Mouse (Mus musculus) liver, embryonic 12.5 days (tissue): ENCODE measurements around the gene Tyk2. TPM values are rescaled to one million over a fixed set of nuclear protein-coding genes. Genes with fewer than 3 reads are reported as not detected.
A peak's percentile ranks its signal among the peaks of the same experiment; 100 is the strongest.

Experiments used
- ATAC-seq: fragments of 200-750 bp; cut with Nextera tagmentation; 2 replicates; pipeline ENCODE4 v1.8.0; 2017; ENCODE audit warnings: moderate number of reproducible peaks, mild to moderate bottlenecking, moderate library complexity
- H3K27ac ChIP-seq: fragments of 300-500 bp; sonication (generic); 2 replicates; pipeline ENCODE4 v1.5.1; 2016; ENCODE audit warnings: mild to moderate bottlenecking
- H3K27me3 ChIP-seq: fragments of 300-500 bp; sonication (generic); replicated peaks from 2 replicates; pipeline ENCODE4 v1.6.1; 2016; ENCODE audit warnings: mild to moderate bottlenecking, moderate library complexity
- H3K36me3 ChIP-seq: fragments of 300-500 bp; sonication (generic); 2 replicates; pipeline ENCODE4 v1.6.1; 2016; ENCODE audit warnings: mild to moderate bottlenecking, moderate library complexity
- H3K4me1 ChIP-seq: fragments of 300-500 bp; sonication (generic); 2 replicates; pipeline ENCODE4 v1.6.1; 2016
- H3K4me2 ChIP-seq: fragments of 300-500 bp; sonication (generic); 2 replicates; pipeline ENCODE4 v1.6.1; 2016; ENCODE audit warnings: mild to moderate bottlenecking, moderate library complexity
- H3K4me3 ChIP-seq: fragments of 300-500 bp; sonication (generic); 2 replicates; pipeline ENCODE4 v1.5.1; 2016; ENCODE audit warnings: mild to moderate bottlenecking, moderate library complexity
- H3K9ac ChIP-seq: fragments of 300-500 bp; sonication (generic); 2 replicates; pipeline ENCODE4 v1.6.1; 2016; ENCODE audit warnings: mild to moderate bottlenecking, moderate library complexity
- H3K9me3 ChIP-seq: fragments of 300-500 bp; sonication (generic); replicated peaks from 2 replicates; pipeline ENCODE4 v1.6.1; 2016; ENCODE audit warnings: mild to moderate bottlenecking, moderate library complexity
- WGBS: fragments of 180-500 bp; shearing (Covaris S2); methylation state at CpG from one replicate; pipeline ENCODE4 v1.1.7; 2016; ENCODE audit not compliant: insufficient replicate concordance; 5-methylcytosine and 5-hydroxymethylcytosine counted together
- polyA plus RNA-seq: library from polyadenylated mRNA; unstranded; fragments of >200 nt; fragmentation: Nextera tagmentation; extraction: Ambion mirVana; gene quantifications from 2 replicates; pipeline ENCODE4 v1.2.1, GENCODE M21; 2016

Gene Tyk2
- polyA plus RNA-seq, 1 experiment from 2014 or later, result 8.5 TPM

- WGBS, result 70% methylated on average over 9 of the region's 9 CpGs
- H3K27me3 ChIP-seq, result no peaks in the 10 kb centered on the region
- peaks cover 13% of the 10 kb centered on the region for H3K4me1 ChIP-seq
- H3K27ac ChIP-seq, result no peak overlapping the region
- no peak overlapping the region for H3K9ac ChIP-seq
- H3K36me3 ChIP-seq, result peaks cover 52% of the 10 kb centered on the region
- ATAC-seq, result no peak
- H3K9me3 ChIP-seq, result no peaks in the 10 kb centered on the region
- no peak overlapping the region for H3K4me3 ChIP-seq
- no peak overlapping the region for H3K4me2 ChIP-seq
Measured at GRCm38 (mm10) chr9:21125502-21126258, 5.4 kb downstream of the Tyk2 start.

GRCm38 (mm10) chr9:21124837-21125236 is 6.2 kb downstream of the Tyk2 start:
- H3K4me1 ChIP-seq, result 0 out of 2 replicates have a peak, but pooled peaks cover 5% of the 10 kb centered on the region
- H3K27me3 ChIP-seq, result no peaks in the 10 kb centered on the region
- 66% methylated on average over 5 of the region's 5 CpGs for WGBS
- peaks cover 59% of the 10 kb centered on the region for H3K36me3 ChIP-seq
- no peak overlapping the region for H3K9ac ChIP-seq
- no peaks in the 10 kb centered on the region for H3K9me3 ChIP-seq
- H3K4me2 ChIP-seq, result no peak overlapping the region
- no peak overlapping the region for H3K27ac ChIP-seq
- no peak overlapping the region for H3K4me3 ChIP-seq
- ATAC-seq, result no peak

GRCm38 (mm10) chr9:21121483-21121882 is 9.6 kb downstream of the Tyk2 start:
- 82% methylated on average over 16 of the region's 16 CpGs for WGBS
- Histone ChIP-seq H3K4me1 (0 out of 2 replicates have a peak, but pooled peaks cover 4% of the 10 kb centered on the region), H3K4me2 (no peak overlapping the region), H3K36me3 (peaks cover 50% of the 10 kb centered on the region), H3K4me3 (no peak overlapping the region), H3K9ac (no peak overlapping the region), H3K27ac (no peak overlapping the region), H3K9me3 (no peaks in the 10 kb centered on the region), H3K27me3 (no peaks in the 10 kb centered on the region)
- ATAC-seq, result no peak

GRCm38 (mm10) chr9:21117073-21117472 is 14.0 kb downstream of the Tyk2 start:
- 62% methylated on average over 6 of the region's 6 CpGs for WGBS
- ATAC-seq, result no peak

DNA sequence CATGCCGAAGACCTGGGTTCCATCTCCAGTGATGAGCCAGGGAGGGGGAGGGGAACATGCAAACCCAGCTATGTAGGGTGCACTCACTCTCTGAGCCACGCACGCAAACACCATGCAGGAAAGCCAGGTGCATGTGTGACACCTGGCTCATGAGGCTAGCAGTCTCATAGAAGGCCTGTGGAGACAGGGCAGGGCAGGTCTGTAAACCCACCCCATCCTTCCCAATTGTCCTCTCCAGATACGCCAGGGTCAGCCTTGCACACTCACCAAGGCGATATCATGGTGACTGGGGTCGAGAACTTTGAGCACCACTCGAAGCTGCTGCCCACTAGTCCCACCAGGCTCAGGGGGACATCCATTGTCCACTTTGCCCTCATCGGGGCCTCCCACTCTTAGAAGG is 15.9 kb downstream of the Tyk2 start:
- WGBS, result 75% methylated on average over 8 of the region's 8 CpGs
- Histone ChIP-seq H3K9me3 (no peaks in the 10 kb centered on the region), H3K27ac (no peak overlapping the region), H3K4me3 (no peak overlapping the region), H3K4me1 (no peaks in the 10 kb centered on the region; the same call in 1 of the 2 replicates), H3K4me2 (no peak overlapping the region), H3K27me3 (no peaks in the 10 kb centered on the region), H3K9ac (no peak overlapping the region), H3K36me3 (peaks cover 4% of the 10 kb centered on the region)
- no peak for ATAC-seq

More at GRCm38 (mm10) chr9:21117073-21117472, 14.0 kb downstream of the Tyk2 start:
- no peak overlapping the region for H3K4me2 ChIP-seq
- H3K36me3 ChIP-seq, result peaks cover 20% of the 10 kb centered on the region
- H3K9ac ChIP-seq, result no peak overlapping the region
- H3K4me1 ChIP-seq, result no peaks in the 10 kb centered on the region
- no peak overlapping the region for H3K27ac ChIP-seq
- H3K9me3 ChIP-seq, result no peaks in the 10 kb centered on the region
- H3K27me3 ChIP-seq, result no peaks in the 10 kb centered on the region
- H3K4me3 ChIP-seq, result no peak overlapping the region

DNA sequence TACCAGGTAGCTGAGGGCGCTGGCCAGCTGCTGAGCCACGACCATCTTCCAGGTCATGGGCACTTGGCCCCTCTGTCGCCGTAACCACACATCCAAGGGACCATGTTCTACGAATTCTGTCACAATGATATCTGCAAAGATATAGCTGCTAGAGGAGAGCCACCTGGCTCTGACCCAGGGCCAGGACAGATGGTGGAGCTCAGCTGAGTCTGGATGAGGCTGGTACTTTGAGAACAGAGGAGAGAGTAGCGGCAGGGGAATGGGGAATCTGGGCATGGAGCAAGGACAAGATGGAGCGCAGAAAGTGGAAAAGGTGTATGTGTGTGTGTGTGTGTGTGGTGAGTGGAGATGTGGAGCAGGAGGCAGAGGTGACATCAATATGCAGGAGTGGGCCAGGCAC is 16.9 kb downstream of the Tyk2 start:
- H3K4me1 ChIP-seq, result no peaks in the 10 kb centered on the region; the same call in 1 of the 2 replicates

DNA sequence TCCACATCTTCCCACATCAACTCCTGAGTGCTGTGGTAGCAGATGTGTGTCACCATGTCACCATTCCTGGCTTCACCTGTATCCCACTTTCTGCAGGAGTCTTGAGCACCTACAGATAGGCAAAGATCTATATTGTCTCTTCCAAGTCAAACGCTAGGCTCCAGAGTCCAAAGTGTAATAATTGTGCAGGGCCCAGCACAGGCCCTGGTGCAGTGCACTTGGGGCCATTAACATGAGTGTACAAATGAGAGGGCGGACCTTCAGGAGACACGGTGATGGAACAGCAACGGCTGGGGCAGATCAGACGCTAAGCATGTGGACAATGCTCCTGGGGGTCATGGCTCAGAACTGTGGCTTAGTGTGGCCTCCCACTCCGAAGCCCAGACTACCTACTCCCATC is 17.3 kb downstream of the Tyk2 start:
- Histone ChIP-seq H3K36me3 (no peaks in the 10 kb centered on the region), H3K4me2 (no peak overlapping the region), H3K9ac (no peak overlapping the region), H3K4me3 (no peak overlapping the region), H3K4me1 (no peaks in the 10 kb centered on the region; the same call in 1 of the 2 replicates), H3K27me3 (no peaks in the 10 kb centered on the region), H3K27ac (no peak overlapping the region), H3K9me3 (no peaks in the 10 kb centered on the region)
- WGBS, result 81% methylated on average over 6 of the region's 6 CpGs
- no peak for ATAC-seq

More for the DNA sequence above, 16.9 kb downstream of the Tyk2 start:
- WGBS, result 78% methylated on average over 7 of the region's 7 CpGs
- ATAC-seq, result no peak
- Histone ChIP-seq H3K9me3 (no peaks in the 10 kb centered on the region), H3K4me2 (no peak overlapping the region), H3K9ac (no peak overlapping the region), H3K4me3 (no peak overlapping the region), H3K36me3 (no peaks in the 10 kb centered on the region), H3K27me3 (no peaks in the 10 kb centered on the region), H3K27ac (no peak overlapping the region)

GRCm38 (mm10) chr9:21107607-21108237 is 23.3 kb downstream of the Tyk2 start:
- H3K27me3 ChIP-seq, result no peaks in the 10 kb centered on the region
- 58% methylated on average over 23 of the region's 23 CpGs for WGBS
- peaks cover 40% of the 10 kb centered on the region for H3K4me1 ChIP-seq
- no peaks in the 10 kb centered on the region for H3K9me3 ChIP-seq
- no peak overlapping the region for H3K4me3 ChIP-seq
- H3K27ac ChIP-seq, result peak overlapping the region; percentile 86; the same call in 1 of the 2 replicates
- peak overlapping the region; percentile 8; the same call in 1 of the 2 replicates for H3K4me2 ChIP-seq
- peaks cover 3% of the 10 kb centered on the region; the same call in 1 of the 2 replicates for H3K36me3 ChIP-seq
- ATAC-seq, result no peak
- H3K9ac ChIP-seq, result no peak overlapping the region

- ATAC-seq, result peak; percentile 86
- Histone ChIP-seq H3K27ac (peak overlapping the region; percentile 86), H3K27me3 (no peaks in the 10 kb centered on the region), H3K36me3 (peaks cover 15% of the 10 kb centered on the region; the same call in 1 of the 2 replicates), H3K4me3 (no peak overlapping the region), H3K4me2 (peak overlapping the region; percentile 49), H3K4me1 (peaks cover 48% of the 10 kb centered on the region), H3K9ac (peak overlapping the region; percentile 35), H3K9me3 (no peaks in the 10 kb centered on the region)
- WGBS, result 40% methylated on average over 5 of the region's 5 CpGs
Measured at GRCm38 (mm10) chr9:21105760-21106564, 25.1 kb downstream of the Tyk2 start.

DNA sequence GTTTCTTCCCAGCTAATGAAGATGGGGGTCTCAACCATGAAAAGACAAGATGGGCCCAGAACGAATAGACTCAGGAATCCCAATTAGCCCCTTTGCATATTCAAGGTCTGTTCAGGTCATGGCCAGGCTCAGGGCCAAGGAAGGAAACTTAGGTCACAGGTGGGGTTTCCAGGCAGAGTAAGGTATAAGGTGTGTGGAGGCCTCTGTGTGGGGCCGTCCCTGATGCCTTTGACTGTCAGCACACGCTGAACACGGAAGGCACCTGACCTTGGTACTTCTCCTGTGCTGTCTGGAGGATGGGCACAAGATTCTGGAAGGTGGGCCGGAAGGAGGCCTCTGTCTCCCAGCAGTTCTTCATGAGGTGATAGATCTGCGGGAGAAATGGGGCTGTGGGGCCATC is 26.2 kb downstream of the Tyk2 start:
- ATAC-seq, result no peak
- no peak overlapping the region; the same call in 1 of the 2 replicates for H3K4me2 ChIP-seq
- peak overlapping the region; percentile 86; the same call in 1 of the 2 replicates for H3K27ac ChIP-seq
- no peak overlapping the region; the same call in 1 of the 2 replicates for H3K9ac ChIP-seq
- H3K9me3 ChIP-seq, result no peaks in the 10 kb centered on the region
- WGBS, result 86% methylated on average over 6 of the region's 6 CpGs
- H3K27me3 ChIP-seq, result no peaks in the 10 kb centered on the region
- peaks cover 15% of the 10 kb centered on the region; the same call in 1 of the 2 replicates for H3K36me3 ChIP-seq
- H3K4me3 ChIP-seq, result no peak overlapping the region
- peaks cover 59% of the 10 kb centered on the region for H3K4me1 ChIP-seq

DNA sequence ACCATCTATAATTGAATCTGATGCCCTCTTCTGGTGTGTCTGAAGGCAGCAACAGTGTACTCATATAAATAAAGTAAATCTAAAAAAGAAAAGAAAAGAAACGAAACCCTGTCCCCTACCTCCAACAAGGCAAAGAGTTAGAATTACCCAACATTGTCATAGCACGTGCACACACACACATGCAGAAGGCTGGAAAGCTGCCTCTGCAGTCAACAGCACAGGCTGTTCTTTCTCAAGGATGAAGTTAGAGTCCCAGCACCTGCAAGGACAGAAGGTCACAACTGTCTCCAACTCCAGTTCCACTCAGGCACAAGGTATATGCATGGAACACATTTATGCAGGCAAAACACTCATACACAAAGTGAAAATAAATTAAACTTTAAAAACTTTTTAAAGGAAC is 29.0 kb downstream of the Tyk2 start:
- Histone ChIP-seq H3K27ac (no peak overlapping the region), H3K27me3 (no peaks in the 10 kb centered on the region), H3K36me3 (peaks cover 15% of the 10 kb centered on the region; the same call in 1 of the 2 replicates), H3K4me2 (no peak overlapping the region), H3K4me3 (no peak overlapping the region), H3K4me1 (peaks cover 72% of the 10 kb centered on the region), H3K9ac (no peak overlapping the region), H3K9me3 (no peaks in the 10 kb centered on the region)
- WGBS, result 74% methylated on average over 2 of the region's 2 CpGs
- ATAC-seq, result no peak
